7 mouse cellular contexts compared by ENCODE assay signal in genomic region chr9:58565945-58566344, GRCm38 (mm10). TPM values are rescaled to one million over a fixed set of nuclear protein-coding genes. Genes with fewer than 3 reads are reported as not detected.
DNase-seq lines count a peak whose midpoint lies in the region; ATAC-seq and TF ChIP-seq lines count a peak whose summit lies in the region.
"Not testable (repeated sequence)": the region's sequence is repeated elsewhere in the genome, so short reads cannot be mapped to it uniquely, and the experiment has no call there.
"Had no signal": no experiment of that assay in that cellular context is flagged by ENCODE, and none has a peak within 500 bp of the region (broad histone marks: within the 10 kb centered on the region; RNA-seq: fewer than 3 reads in every experiment).

No protein-coding gene starts in this region.

- H3K79me2 ChIP-seq in CH12.LX (replicated peaks; ENCODE audit: control insufficient read depth, extremely low read depth, insufficient read depth, poor library complexity, severe bottlenecking); MEL (ENCODE audit: control insufficient read depth, insufficient read depth, low read length, poor library complexity): not testable (repeated sequence)

- H3K9me3 ChIP-seq in CH12.LX (replicated peaks; ENCODE audit: low read length); MEL (replicated peaks; ENCODE audit: insufficient read depth, low read length); intestine, embryonic 14.5 days (ENCODE audit: control insufficient read depth, low read length): not testable (repeated sequence)

- not testable (repeated sequence) for TF ChIP-seq CTCF in CH12.LX (conservative IDR thresholded peaks at IDR 0.05 in 1 of 2, IDR thresholded peaks at IDR 0.05 in 1 of 2; ENCODE audit: low read depth in 2 of 2, low read length in 2 of 2); MEL (IDR thresholded peaks at IDR 0.05 in 2 of 3, conservative IDR thresholded peaks at IDR 0.05 in 1 of 3; ENCODE audit: control insufficient read depth in 1 of 3, insufficient read depth in 1 of 3, low read depth in 2 of 3, low read length in 3 of 3, poor library complexity in 1 of 3, severe bottlenecking in 1 of 3)

- not testable (repeated sequence) for H3K9ac ChIP-seq in CH12.LX (ENCODE audit: insufficient read depth, low read depth); MEL (ENCODE audit: control insufficient read depth, low read depth, low read length, poor library complexity, severe bottlenecking); intestine, embryonic 14.5 days (ENCODE audit: low read length)

- peaks cover 3 to 10% of the 10 kb centered on the region in 2 experiments; a peak in 3 of 4 replicates for H3K4me1 ChIP-seq in CH12.LX (ENCODE audit: control insufficient read depth in 1 of 2, insufficient read depth in 2 of 2)
- not testable (repeated sequence) for H3K4me1 ChIP-seq in MEL (ENCODE audit: control insufficient read depth in 1 of 2, insufficient read depth in 2 of 2, low read length in 2 of 2); intestine, embryonic 14.5 days (replicated peaks; ENCODE audit: control insufficient read depth, insufficient read depth, low read length)

- H3K4me3 ChIP-seq in CH12.LX (replicated peaks in 1 of 3; ENCODE audit: low read depth in 2 of 3, low read length in 2 of 3, poor library complexity in 1 of 3); MEL (ENCODE audit: control insufficient read depth in 1 of 2, insufficient read depth in 1 of 2, low read depth in 2 of 2, low read length in 2 of 2); intestine, embryonic 14.5 days (ENCODE audit: low read depth, low read length): not testable (repeated sequence)

- in situ Hi-C loops in CH12.LX (cut with MboI; ENCODE audit: low pct_ligation_motif_present, low pct_unique_long_range_greater_than_20kb, low sequenced_read_pairs): loop anchor here (25.0 kb wide), 1 partner anchor 721 kb away; the partner anchor contains the start of gene Adpgk

- DNase-seq in CH12.LX (ENCODE audit: extremely low read depth): not testable (repeated sequence)
- DNase-seq in MEL (ENCODE audit: low read depth, low spot score) (peak; percentile 60), ZHBTc4 (ENCODE audit: low read depth, low spot score) (peak; percentile 69)
- peak; percentile 24 for DNase-seq in intestine, embryonic 14.5 days (ENCODE audit: low spot score)
- DNase-seq in neural tube, embryonic 10.5 days (ENCODE audit: extremely low spot score, low spot score): peak; percentile 3

- not testable (repeated sequence) for TF ChIP-seq RAD21 in CH12.LX (IDR thresholded peaks at IDR 0.05; ENCODE audit: low read depth, low read length); MEL (IDR thresholded peaks at IDR 0.05; ENCODE audit: low read depth, low read length)

- dilution Hi-C loops in CH12.LX (cut with MboI; ENCODE audit: extremely low pct_ligation_motif_present, extremely low pct_unique_long_range_greater_than_20kb, low sequenced_read_pairs): not testable (repeated sequence)

- H3K27ac ChIP-seq in CH12.LX (ENCODE audit: insufficient read depth, low read depth); MEL (ENCODE audit: control insufficient read depth, low read depth, low read length); intestine, embryonic 14.5 days (ENCODE audit: low read depth): not testable (repeated sequence)

- H3K27me3 ChIP-seq in CH12.LX (replicated peaks); MEL (ENCODE audit: control insufficient read depth in 1 of 2, insufficient read depth in 2 of 2, low read length in 2 of 2); intestine, embryonic 14.5 days (replicated peaks; ENCODE audit: control insufficient read depth, insufficient read depth, low read length): not testable (repeated sequence)

- not testable (repeated sequence) for ATAC-seq in intestine, embryonic 14.5 days (replicated peaks; ENCODE audit: low FRiP score, low TSS enrichment, low read depth)

- H3K4me2 ChIP-seq in CH12.LX (ENCODE audit: insufficient read depth, low read depth, poor library complexity, severe bottlenecking); intestine, embryonic 14.5 days (ENCODE audit: low read length): not testable (repeated sequence)

- not testable (repeated sequence) for TF ChIP-seq POLR2A in CH12.LX (IDR thresholded peaks at IDR 0.05; ENCODE audit: low read depth, low read length); MEL (IDR thresholded peaks at IDR 0.05; ENCODE audit: control insufficient read depth in 1 of 2, insufficient read depth in 1 of 2, low read depth in 1 of 2, low read length in 2 of 2, poor library complexity in 1 of 2)

- 80% methylated on average over 3 of the region's 3 CpGs for WGBS in intestine, embryonic 14.5 days

- not testable (repeated sequence) for TF ChIP-seq EP300 in CH12.LX (IDR thresholded peaks at IDR 0.05; ENCODE audit: low read length); MEL (IDR thresholded peaks at IDR 0.05; ENCODE audit: low read depth in 1 of 2, low read length in 2 of 2)

- not testable (repeated sequence) for H3K36me3 ChIP-seq in CH12.LX (replicated peaks in 1 of 2; ENCODE audit: control insufficient read depth in 1 of 2, insufficient read depth in 1 of 2, low read length in 1 of 2); MEL (ENCODE audit: control insufficient read depth in 1 of 2, insufficient read depth in 2 of 2, low read length in 2 of 2); intestine, embryonic 14.5 days (ENCODE audit: control insufficient read depth, insufficient read depth, low read length)

TF ChIP-seq in CH12.LX, 34 proteins besides CTCF, POLR2A, EP300 and RAD21:
- TF ChIP-seq ZNF384 (IDR thresholded peaks at IDR 0.05; ENCODE audit: low read depth, low read length): 0 out of 2 replicates have a peak, but pooled peaks have one; percentile 6

TF ChIP-seq in MEL, 35 proteins besides CTCF, POLR2A, EP300 and RAD21:
- peak; percentile 74 for TF ChIP-seq ZNF384 (IDR thresholded peaks at IDR 0.05; ENCODE audit: low read depth, low read length)
TF ChIP-seq in MEL: peak in this region for 1; not testable (repeated sequence) for 34.

RNA-seq across cellular contexts. Expression of gene Cd276, which starts 10.7 kb away (rescaled TPM):
- total RNA-seq in CH12.LX (2012; rRNA removed): 0.55 and 0.97 TPM in 2 replicates
- total RNA-seq in CH12.LX (2014; rRNA removed): 0.59 and 0.78 TPM in 2 replicates
- 1.3 and 4.3 TPM in 2 replicates for polyA plus RNA-seq in CH12.LX (2012; ENCODE audit: insufficient read length, low read depth)
- 0.10 and 0.12 TPM in 2 replicates for total RNA-seq in MEL (2012; rRNA removed)
- 1 to 10 TPM in 1 of 2 experiments, not detected in 1; 3.6 TPM for polyA plus RNA-seq in MEL (2012; ENCODE audit: insufficient read depth in 1 of 2, insufficient read length in 2 of 2, low read depth in 1 of 2, low replicate concordance in 2 of 2, missing spikeins in 1 of 2)
- 35.6 and 37.5 TPM in 2 replicates for polyA plus RNA-seq in intestine, embryonic 14.5 days (2014; fragmentation: Nextera tagmentation; extraction: Ambion mirVana)
- polyA plus RNA-seq: CD4-positive, CD25-positive, alpha-beta regulatory T cell, adult 4 months; erythroblast, embryonic 14.5 days had no signal

RNA-seq across cellular contexts. Expression of gene Nptn, which starts 16.1 kb away (rescaled TPM):
- 48.4 and 62.4 TPM in 2 replicates for total RNA-seq in CH12.LX (2012; rRNA removed)
- total RNA-seq in CH12.LX (2014; rRNA removed): 172 and 175 TPM in 2 replicates
- polyA plus RNA-seq in CH12.LX (2012; ENCODE audit: insufficient read length, low read depth): 118 and 184 TPM in 2 replicates
- total RNA-seq in MEL (2012; rRNA removed): 69.1 and 71.4 TPM in 2 replicates
- polyA plus RNA-seq in MEL (2012; ENCODE audit: insufficient read depth in 1 of 2, insufficient read length in 2 of 2, low read depth in 1 of 2, low replicate concordance in 2 of 2, missing spikeins in 1 of 2): 100 to 1,000 TPM in 1 of 2 experiments, not detected in 1; 199 TPM
- 129 and 131 TPM in 2 replicates for polyA plus RNA-seq in intestine, embryonic 14.5 days (2014; fragmentation: Nextera tagmentation; extraction: Ambion mirVana)
